Mouse (Mus musculus): ENCODE measurements around the gene Ublcp1. TPM values are rescaled to one million over a fixed set of nuclear protein-coding genes. Genes with fewer than 3 reads are reported as not detected.
"Not testable (repeated sequence)": the region's sequence is repeated elsewhere in the genome, so short reads cannot be mapped to it uniquely, and the experiment has no call there.

Ublcp1 gene
- polyA plus RNA-seq, 1 experiment from 2014 or later: 42.9 TPM

DNA sequence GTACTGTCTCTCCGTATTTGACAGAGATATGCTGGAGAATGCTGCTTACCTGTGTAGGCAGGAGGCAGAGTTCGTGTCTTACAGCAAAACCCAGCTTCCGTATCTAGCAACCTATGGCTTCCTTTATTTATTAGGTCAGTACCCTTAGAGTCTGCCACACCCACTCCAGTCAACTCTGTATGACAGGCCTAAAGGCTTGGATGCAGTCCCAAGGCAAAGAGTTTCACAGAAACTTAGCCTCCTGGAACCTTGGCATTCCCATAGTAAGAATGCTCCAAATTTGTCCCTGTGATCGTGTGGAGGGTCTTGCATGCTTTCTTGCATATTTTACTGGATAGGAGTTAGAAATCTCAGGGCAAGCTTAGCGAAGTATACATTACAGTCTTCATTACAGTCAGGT, 18.3 kb downstream of the Ublcp1 start:
- not testable (repeated sequence) for H3K4me1 ChIP-seq (replicated peaks); H3K27me3 ChIP-seq; H3K4me2 ChIP-seq; H3K4me3 ChIP-seq (replicated peaks); ATAC-seq (ENCODE audit: insufficient read depth); H3K9me3 ChIP-seq (replicated peaks); H3K27ac ChIP-seq (replicated peaks); H3K9ac ChIP-seq
- 80% methylated on average over 5 of the region's 5 CpGs for WGBS (ENCODE audit: insufficient replicate concordance)
- peaks cover 26% of the 10 kb centered on the region for H3K36me3 ChIP-seq (replicated peaks)

DNA sequence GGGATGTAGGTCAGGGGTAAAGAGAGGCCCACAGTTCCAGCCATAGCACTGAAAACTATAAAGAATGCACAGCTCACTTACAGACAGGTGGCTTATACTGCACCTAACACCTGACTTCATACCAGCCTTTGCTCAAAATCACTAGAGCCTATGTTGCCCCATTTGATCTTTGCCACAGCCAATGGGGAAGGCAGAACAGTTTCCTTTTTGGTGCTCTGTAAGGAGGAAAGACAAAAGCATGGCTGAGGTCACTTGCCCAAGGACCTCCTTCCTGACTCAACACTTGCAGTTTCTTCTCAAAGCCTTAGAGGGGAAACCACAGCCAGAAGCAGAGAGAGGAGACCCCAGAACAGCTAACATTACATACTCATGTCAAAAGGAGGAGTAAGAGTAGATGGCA, 19.3 kb downstream of the Ublcp1 start:
- Histone ChIP-seq H3K27ac (replicated peaks) (no peak overlapping the region), H3K4me3 (replicated peaks) (no peak overlapping the region), H3K36me3 (replicated peaks) (peaks cover 18% of the 10 kb centered on the region), H3K27me3 (no peaks in the 10 kb centered on the region), H3K9ac (no peak overlapping the region), H3K9me3 (replicated peaks) (no peaks in the 10 kb centered on the region), H3K4me1 (replicated peaks) (no peaks in the 10 kb centered on the region; the same call in 1 of the 2 replicates), H3K4me2 (no peak overlapping the region)
- ATAC-seq (ENCODE audit: insufficient read depth): no peak

DNA sequence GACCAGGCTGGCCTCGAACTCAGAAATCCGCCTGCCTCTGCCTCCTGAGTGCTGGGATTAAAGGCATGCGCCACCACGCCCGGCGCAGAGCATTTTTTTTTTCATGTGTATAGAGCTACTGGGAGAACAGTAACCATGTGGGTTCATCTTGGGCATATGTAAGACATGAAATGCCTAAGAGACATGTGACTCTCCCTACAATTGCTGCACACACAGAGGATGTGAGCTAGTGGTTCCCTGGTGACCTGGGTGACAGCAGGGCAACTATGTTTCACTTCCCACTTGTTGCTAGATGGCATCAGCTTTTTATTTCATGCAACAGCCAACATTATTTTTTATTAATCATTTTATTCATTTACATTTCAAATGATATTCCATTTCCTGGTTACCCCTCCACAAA, 32.5 kb downstream of the Ublcp1 start:
- 86% methylated on average over 6 of the region's 6 CpGs for WGBS (ENCODE audit: insufficient replicate concordance)
- H3K9me3 ChIP-seq (replicated peaks): no peaks in the 10 kb centered on the region
- H3K4me1 ChIP-seq (replicated peaks): no peaks in the 10 kb centered on the region

DNA sequence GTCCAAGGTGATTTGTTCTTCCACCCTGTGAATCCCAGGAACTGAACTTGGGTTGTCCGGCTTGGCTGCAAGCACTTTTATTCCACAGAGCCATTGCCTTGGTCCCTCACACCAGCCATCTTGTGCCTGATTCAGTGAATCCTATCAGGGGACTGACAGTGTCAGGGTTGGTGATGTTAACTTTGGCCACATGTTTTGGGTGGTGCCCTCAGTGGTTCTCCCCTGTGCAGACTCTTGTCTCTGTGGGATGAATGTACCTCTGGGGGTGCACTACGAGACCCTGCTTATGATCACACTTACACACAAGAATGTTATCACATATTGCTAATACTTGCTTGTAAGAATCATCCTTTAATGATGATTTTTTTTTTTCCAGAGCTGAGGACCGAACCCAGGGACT, 40.3 kb downstream of the Ublcp1 start:
- Histone ChIP-seq H3K36me3 (replicated peaks) (no peaks in the 10 kb centered on the region), H3K9me3 (replicated peaks) (no peaks in the 10 kb centered on the region), H3K4me2 (no peak overlapping the region), H3K4me3 (replicated peaks) (no peak overlapping the region), H3K9ac (no peak overlapping the region), H3K27ac (replicated peaks) (no peak overlapping the region), H3K4me1 (replicated peaks) (no peaks in the 10 kb centered on the region), H3K27me3 (no peaks in the 10 kb centered on the region)
- 69% methylated on average over 3 of the region's 3 CpGs for WGBS (ENCODE audit: insufficient replicate concordance)
- no peak for ATAC-seq (ENCODE audit: insufficient read depth)

More for the DNA sequence above, 32.5 kb downstream of the Ublcp1 start:
- no peak overlapping the region for H3K9ac ChIP-seq
- H3K27me3 ChIP-seq: no peaks in the 10 kb centered on the region
- H3K4me2 ChIP-seq: no peak overlapping the region
- H3K27ac ChIP-seq (replicated peaks): no peak overlapping the region
- no peaks in the 10 kb centered on the region for H3K36me3 ChIP-seq (replicated peaks)
- ATAC-seq (ENCODE audit: insufficient read depth): no peak
- no peak overlapping the region for H3K4me3 ChIP-seq (replicated peaks)

DNA sequence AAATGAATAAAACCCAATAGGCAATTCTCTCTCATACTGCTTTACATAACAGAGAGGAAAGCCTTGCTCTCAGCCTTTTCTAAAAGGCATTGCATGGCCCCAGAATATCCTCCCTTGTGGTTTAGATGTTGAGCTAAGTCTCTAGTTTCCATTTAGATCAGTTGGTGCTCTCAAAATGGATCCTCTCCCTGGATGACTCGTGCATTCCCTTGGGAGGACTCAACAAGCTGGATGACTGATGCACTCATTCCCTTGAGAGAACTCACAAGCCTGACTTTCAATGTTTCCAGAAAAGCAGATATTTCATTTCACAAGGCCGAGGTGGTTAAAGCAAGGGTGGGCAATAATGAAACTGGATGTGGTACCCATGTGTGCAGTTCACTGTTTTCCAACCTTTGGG, 42.3 kb downstream of the Ublcp1 start:
- Histone ChIP-seq H3K27ac (replicated peaks) (no peak overlapping the region), H3K4me2 (no peak overlapping the region), H3K4me3 (replicated peaks) (no peak overlapping the region), H3K9ac (no peak overlapping the region), H3K4me1 (replicated peaks) (no peaks in the 10 kb centered on the region), H3K36me3 (replicated peaks) (no peaks in the 10 kb centered on the region), H3K27me3 (0 out of 2 replicates have a peak, but pooled peaks cover 3% of the 10 kb centered on the region), H3K9me3 (replicated peaks) (no peaks in the 10 kb centered on the region)
- WGBS (ENCODE audit: insufficient replicate concordance): 50% methylated on average over 2 of the region's 2 CpGs
- ATAC-seq (ENCODE audit: insufficient read depth): no peak

DNA sequence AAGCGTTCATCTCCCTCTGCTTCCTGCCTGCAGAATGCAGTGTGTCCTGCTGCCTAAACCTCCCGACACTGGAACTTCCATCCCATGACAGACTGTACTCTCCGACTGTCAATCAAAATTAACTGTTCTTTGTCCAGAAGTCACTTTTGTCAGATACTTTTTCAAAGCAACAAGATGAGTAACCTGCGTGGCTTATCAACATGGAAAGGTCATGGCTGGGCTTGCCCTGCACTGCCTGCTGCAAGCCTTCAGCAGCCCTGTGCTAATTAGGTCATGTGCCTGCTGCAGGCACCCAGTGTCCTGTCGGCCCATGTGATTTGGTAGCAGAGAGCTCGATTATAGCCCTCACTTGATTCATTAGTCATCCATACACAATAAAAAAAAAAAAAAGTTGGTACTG, 44.7 kb downstream of the Ublcp1 start:
- WGBS (ENCODE audit: insufficient replicate concordance): 55% methylated on average over 6 of the region's 6 CpGs

DNA sequence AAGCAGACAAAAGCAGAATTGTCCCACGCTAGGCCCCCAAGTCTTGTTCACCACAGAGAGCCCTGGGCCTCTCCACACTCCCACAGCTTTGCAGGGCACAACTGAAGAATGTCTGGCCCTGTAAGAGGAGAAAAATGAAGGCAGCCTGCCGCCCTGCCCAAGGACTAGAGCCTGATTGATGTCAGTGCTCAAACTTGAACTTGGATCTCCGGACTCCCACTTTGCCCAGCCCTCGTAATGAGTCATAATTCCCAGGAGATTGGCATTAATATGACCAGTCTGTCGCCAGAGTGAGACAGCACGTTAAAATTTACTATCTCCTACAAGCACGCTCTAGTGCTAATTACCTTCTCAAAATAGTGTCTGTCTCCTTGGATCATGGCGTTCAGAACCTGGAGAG, 45.3 kb downstream of the Ublcp1 start:
- Histone ChIP-seq H3K4me3 (replicated peaks) (no peak overlapping the region), H3K9me3 (replicated peaks) (no peaks in the 10 kb centered on the region), H3K9ac (no peak overlapping the region), H3K36me3 (replicated peaks) (no peaks in the 10 kb centered on the region), H3K27me3 (peaks cover 16% of the 10 kb centered on the region; the same call in 1 of the 2 replicates), H3K27ac (replicated peaks) (no peak overlapping the region), H3K4me2 (no peak overlapping the region), H3K4me1 (replicated peaks) (no peaks in the 10 kb centered on the region)
- 65% methylated on average over 8 of the region's 8 CpGs for WGBS (ENCODE audit: insufficient replicate concordance)
- no peak for ATAC-seq (ENCODE audit: insufficient read depth)

More for the DNA sequence above, 44.7 kb downstream of the Ublcp1 start:
- no peaks in the 10 kb centered on the region for H3K9me3 ChIP-seq (replicated peaks)
- H3K4me3 ChIP-seq (replicated peaks): no peak overlapping the region
- H3K4me2 ChIP-seq: no peak overlapping the region
- no peaks in the 10 kb centered on the region for H3K36me3 ChIP-seq (replicated peaks)
- no peak for ATAC-seq (ENCODE audit: insufficient read depth)
- no peaks in the 10 kb centered on the region for H3K4me1 ChIP-seq (replicated peaks)
- no peak overlapping the region for H3K27ac ChIP-seq (replicated peaks)
- H3K9ac ChIP-seq: no peak overlapping the region
- peaks cover 16% of the 10 kb centered on the region; the same call in 1 of the 2 replicates for H3K27me3 ChIP-seq

DNA sequence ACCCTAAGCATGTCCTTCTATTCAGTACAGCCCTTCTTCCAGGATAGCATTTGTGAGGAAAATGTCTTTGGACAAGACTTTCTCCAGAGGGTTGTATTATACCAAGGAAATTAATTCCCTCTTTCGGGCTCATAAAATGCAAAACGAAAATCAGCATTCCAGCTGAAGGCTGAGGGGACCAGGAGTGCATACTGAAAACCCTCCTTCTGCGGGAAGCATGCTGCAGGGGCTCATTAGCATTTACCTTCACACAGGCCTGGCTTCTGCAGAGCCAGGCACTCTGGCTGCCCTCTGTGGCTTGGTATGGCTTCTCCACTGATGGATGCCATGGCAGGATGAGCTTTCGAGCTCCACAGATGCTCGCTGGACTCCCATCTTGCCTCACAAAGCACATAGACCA, 46.3 kb downstream of the Ublcp1 start:
- no peaks in the 10 kb centered on the region for H3K9me3 ChIP-seq (replicated peaks)
- H3K27me3 ChIP-seq: peaks cover 16% of the 10 kb centered on the region; the same call in 1 of the 2 replicates
- H3K4me2 ChIP-seq: no peak overlapping the region
- H3K4me3 ChIP-seq (replicated peaks): no peak overlapping the region
- H3K36me3 ChIP-seq (replicated peaks): no peaks in the 10 kb centered on the region
- no peaks in the 10 kb centered on the region for H3K4me1 ChIP-seq (replicated peaks)
- no peak for ATAC-seq (ENCODE audit: insufficient read depth)
- no peak overlapping the region for H3K27ac ChIP-seq (replicated peaks)
- H3K9ac ChIP-seq: no peak overlapping the region
- WGBS (ENCODE audit: insufficient replicate concordance): 49% methylated on average over 5 of the region's 5 CpGs

DNA sequence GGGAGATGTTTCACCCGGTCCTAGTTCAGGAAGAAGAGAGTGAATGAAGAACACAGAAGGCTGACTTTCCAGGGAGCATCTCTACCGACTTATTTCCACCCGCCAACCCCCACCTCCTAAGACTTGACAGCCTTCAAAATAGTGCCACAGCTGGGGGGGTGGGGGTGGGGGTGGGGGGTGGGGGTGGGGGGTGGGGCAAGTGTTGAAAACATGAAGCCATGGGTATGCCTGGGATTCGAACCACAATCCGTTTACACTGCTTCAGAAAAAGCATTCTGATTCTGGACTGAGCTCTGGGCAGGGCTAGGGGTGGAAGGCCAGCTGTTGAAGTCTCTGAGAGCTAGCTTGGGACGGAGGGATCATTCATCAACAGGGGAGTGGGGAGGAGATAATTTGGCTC, 47.0 kb downstream of the Ublcp1 start:
- Histone ChIP-seq H3K27me3 (peaks cover 19% of the 10 kb centered on the region; the same call in 1 of the 2 replicates), H3K4me1 (replicated peaks) (no peaks in the 10 kb centered on the region)
- no peak for ATAC-seq (ENCODE audit: insufficient read depth)

DNA sequence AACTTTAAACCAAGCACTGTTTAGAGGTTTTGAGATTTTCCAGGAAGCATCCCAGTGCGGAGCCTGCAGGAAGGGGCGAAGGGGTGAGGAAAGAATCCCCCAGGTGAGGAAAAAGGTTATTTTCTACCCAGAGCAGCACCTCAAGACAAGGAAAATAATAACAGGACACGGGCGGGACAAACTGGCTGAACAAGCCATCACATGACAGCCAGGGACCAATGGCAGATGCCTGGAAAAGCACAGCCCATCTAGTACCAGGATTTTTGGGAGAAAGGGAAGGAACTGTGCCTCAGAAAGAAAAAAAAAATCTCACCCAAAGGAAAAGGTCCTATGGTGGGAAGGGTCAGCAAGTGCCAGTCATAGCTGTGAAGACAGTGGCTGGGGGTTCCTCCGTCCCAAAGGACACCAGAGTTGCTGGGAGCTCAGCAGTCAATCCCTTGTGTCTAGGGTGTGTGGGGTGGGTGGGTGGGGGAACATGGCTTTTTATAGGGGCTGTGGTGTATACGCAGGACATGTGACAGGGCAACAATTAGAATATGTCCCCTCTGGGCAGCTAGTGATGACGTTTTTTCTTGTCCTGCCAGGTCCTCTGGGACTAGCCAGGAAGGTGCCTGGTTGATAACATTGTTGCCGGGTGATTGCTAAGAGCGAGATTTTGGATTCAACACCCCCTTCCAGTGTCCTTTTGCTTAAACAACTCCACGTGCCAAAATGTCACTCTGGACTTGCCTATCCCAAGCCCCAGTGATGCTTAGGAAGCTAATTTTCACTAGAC, 47.8 kb downstream of the Ublcp1 start:
- H3K36me3 ChIP-seq (replicated peaks): no peaks in the 10 kb centered on the region
- WGBS (ENCODE audit: insufficient replicate concordance): 51% methylated on average over 10 of the region's 10 CpGs
- H3K27ac ChIP-seq (replicated peaks): no peak overlapping the region
- peaks cover 25% of the 10 kb centered on the region; the same call in 1 of the 2 replicates for H3K27me3 ChIP-seq
- no peak overlapping the region for H3K4me3 ChIP-seq (replicated peaks)
- H3K4me1 ChIP-seq (replicated peaks): no peaks in the 10 kb centered on the region
- H3K9me3 ChIP-seq (replicated peaks): no peaks in the 10 kb centered on the region
- no peak for ATAC-seq (ENCODE audit: insufficient read depth)
- H3K4me2 ChIP-seq: no peak overlapping the region
- no peak overlapping the region for H3K9ac ChIP-seq

More for the DNA sequence above, 47.0 kb downstream of the Ublcp1 start:
- H3K27ac ChIP-seq (replicated peaks): no peak overlapping the region
- H3K4me3 ChIP-seq (replicated peaks): no peak overlapping the region
- no peak overlapping the region for H3K9ac ChIP-seq
- no peaks in the 10 kb centered on the region for H3K9me3 ChIP-seq (replicated peaks)
- 41% methylated on average over 6 of the region's 6 CpGs for WGBS (ENCODE audit: insufficient replicate concordance)
- no peaks in the 10 kb centered on the region for H3K36me3 ChIP-seq (replicated peaks)
- no peak overlapping the region for H3K4me2 ChIP-seq

DNA sequence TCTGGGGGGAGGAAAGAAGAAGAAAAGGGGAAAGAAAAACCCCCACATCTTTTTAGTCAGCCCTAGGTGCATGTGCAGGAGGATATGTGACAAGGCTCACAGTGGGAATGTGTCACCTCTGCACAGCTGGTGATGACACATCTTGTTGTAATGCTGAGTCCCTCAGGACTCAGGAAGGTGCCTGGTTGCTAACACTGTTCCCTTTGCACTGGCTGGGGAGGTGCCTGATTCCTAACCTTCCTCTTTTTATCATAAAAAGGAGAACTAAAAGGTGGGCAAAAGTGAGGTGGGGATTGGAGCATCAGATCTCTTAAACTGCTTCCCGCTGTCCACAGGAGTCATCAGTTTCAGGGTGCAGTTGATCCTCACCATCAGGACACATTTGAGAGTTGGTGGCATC, 52.9 kb downstream of the Ublcp1 start:
- H3K4me2 ChIP-seq: no peak overlapping the region
- no peak overlapping the region for H3K27ac ChIP-seq (replicated peaks)
- no peaks in the 10 kb centered on the region for H3K9me3 ChIP-seq (replicated peaks)
- WGBS (ENCODE audit: insufficient replicate concordance): 46% methylated on average over 1 of the region's 1 CpGs
- H3K36me3 ChIP-seq (replicated peaks): no peaks in the 10 kb centered on the region
- no peaks in the 10 kb centered on the region for H3K4me1 ChIP-seq (replicated peaks)
- peaks cover 18% of the 10 kb centered on the region; the same call in 1 of the 2 replicates for H3K27me3 ChIP-seq
- no peak overlapping the region for H3K4me3 ChIP-seq (replicated peaks)
- no peak overlapping the region for H3K9ac ChIP-seq
- ATAC-seq (ENCODE audit: insufficient read depth): no peak

DNA sequence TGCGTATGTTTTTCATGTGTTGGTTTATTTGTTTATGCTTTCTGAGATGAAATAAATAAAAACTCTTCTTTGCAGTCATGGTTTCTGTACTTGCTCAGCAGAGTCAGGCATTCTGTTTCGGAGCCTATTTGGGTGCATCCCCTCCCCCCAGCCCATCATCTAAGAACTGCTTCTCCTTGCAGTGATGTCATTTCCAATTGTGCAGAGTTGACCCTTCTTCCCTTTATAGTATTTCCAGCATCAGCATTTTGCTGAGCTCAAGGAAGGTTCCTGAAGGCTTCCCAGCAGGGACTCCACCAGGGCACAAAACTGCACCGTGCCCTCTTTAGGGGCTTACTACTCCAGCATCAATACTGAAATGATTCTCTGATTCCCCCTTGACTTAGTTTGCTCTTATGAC, 55.7 kb downstream of the Ublcp1 start:
- 71% methylated on average over 3 of the region's 3 CpGs for WGBS (ENCODE audit: insufficient replicate concordance)

More for the DNA sequence above, 55.7 kb downstream of the Ublcp1 start:
- H3K9ac ChIP-seq: no peak overlapping the region
- H3K36me3 ChIP-seq (replicated peaks): no peaks in the 10 kb centered on the region
- no peaks in the 10 kb centered on the region for H3K9me3 ChIP-seq (replicated peaks)
- no peak overlapping the region for H3K27ac ChIP-seq (replicated peaks)
- H3K4me2 ChIP-seq: no peak overlapping the region
- ATAC-seq (ENCODE audit: insufficient read depth): no peak
- H3K4me1 ChIP-seq (replicated peaks): no peaks in the 10 kb centered on the region
- H3K27me3 ChIP-seq: 0 out of 2 replicates have a peak, but pooled peaks cover 9% of the 10 kb centered on the region
- no peak overlapping the region for H3K4me3 ChIP-seq (replicated peaks)
